Mouse (Mus musculus): ENCODE data around the gene Tjp1. TPM values are rescaled to one million over a fixed set of nuclear protein-coding genes. Genes with fewer than 3 reads are reported as not detected.

The Tjp1 gene
- total and polyA plus RNA-seq, 2 experiments: 6.4 to 19.1 TPM

DNA sequence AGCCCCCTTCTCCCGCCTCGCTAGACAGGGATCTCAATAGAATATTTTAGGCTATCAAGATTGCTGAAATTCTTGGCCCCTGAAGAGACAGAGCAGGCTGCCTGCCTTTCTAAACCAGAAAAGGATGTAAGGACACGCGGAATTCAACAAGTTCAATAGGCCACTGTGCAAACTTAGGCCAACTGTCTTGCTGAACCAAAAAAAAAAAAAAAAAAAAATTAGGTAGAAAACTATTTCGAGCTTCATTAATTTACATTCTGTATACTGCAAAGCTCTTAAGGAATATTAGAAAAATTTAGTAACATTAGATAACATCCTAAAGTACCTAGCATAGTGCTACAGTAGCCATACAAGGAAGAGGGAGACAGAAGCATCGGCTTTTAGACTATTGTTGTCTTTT is 155.8 kb downstream of the Tjp1 start:
- peaks cover 14% of the 10 kb centered on the region; the same call in 1 of the 2 replicates for H3K79me2 ChIP-seq (ENCODE audit: control insufficient read depth, insufficient read depth, low read length)
- no peaks in the 10 kb centered on the region for H3K27me3 ChIP-seq (ENCODE audit: control insufficient read depth, insufficient read depth, low read length)
- TF ChIP-seq POLR2A (IDR thresholded peaks at IDR 0.05; ENCODE audit: extremely low read depth, insufficient read depth, low read length) (no peak), CTCF (IDR thresholded peaks at IDR 0.05; ENCODE audit: low read depth, low read length) (no peak)
- no peak overlapping the region for H3K9ac ChIP-seq (ENCODE audit: low read depth, low read length)
- H3K4me1 ChIP-seq (ENCODE audit: control insufficient read depth, insufficient read depth, low read length): peaks cover 12% of the 10 kb centered on the region
- H3K36me3 ChIP-seq (ENCODE audit: control insufficient read depth, insufficient read depth, low read length): no peaks in the 10 kb centered on the region
- 47% methylated on average over 6 of the region's 6 CpGs for WGBS
- peak overlapping the region; percentile 15; the same call in 1 of the 2 replicates for H3K4me3 ChIP-seq (ENCODE audit: insufficient read depth, low read depth, low read length)
- peak overlapping the region; percentile 91 for H3K27ac ChIP-seq (replicated peaks; ENCODE audit: insufficient read depth, low read depth, low read length)
- no peak for DNase-seq (ENCODE audit: extremely low read depth, low read depth, low spot score)

DNA sequence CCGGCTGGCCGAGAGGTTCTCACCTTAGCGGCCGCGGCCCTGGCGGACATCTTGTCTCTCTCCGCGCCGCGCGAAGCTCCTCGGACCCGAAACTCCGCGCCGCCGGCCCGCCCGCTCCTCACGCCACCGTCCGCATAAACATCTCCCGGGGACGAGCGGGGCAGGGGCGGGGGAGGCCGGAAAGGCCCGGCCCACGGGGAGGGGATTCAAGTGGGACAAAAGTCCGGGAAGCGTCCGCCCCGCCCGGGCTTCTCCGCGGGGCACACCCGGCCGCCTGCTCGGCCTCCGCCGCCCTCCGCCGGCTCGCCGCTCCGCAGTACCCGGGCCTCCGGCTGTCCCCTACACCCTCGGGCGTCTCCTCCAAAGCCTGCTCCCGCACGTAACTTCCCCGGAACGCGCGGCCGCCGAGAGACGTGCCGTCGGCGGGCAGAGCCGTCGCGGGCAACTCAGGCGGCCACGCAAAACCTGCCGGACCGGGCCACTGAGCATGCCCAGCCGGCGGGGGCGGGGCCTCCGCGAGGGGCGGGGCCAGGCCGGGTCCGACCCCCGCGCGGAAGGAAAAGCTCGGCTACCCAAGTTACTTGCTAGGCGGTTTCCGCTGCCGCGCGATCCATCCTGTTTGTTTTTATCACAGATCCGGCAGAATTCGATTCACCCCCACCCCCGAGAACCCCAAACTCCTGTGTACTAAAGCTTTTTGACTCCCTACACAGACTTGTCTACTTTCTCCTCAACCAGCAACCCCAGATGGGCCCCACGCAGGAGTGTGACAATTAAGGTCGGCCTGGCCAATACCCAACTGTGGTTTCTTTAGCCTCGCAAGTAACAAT is 156.6 kb downstream of the Tjp1 start:
- H3K4me1 ChIP-seq (ENCODE audit: control insufficient read depth, insufficient read depth, low read length): peaks cover 17% of the 10 kb centered on the region
- H3K36me3 ChIP-seq (ENCODE audit: control insufficient read depth, insufficient read depth, low read length): no peaks in the 10 kb centered on the region
- H3K79me2 ChIP-seq (ENCODE audit: control insufficient read depth, insufficient read depth, low read length): peaks cover 16% of the 10 kb centered on the region; the same call in 1 of the 2 replicates
- peak overlapping the region; percentile 100 for H3K27ac ChIP-seq (replicated peaks; ENCODE audit: insufficient read depth, low read depth, low read length)
- WGBS: under 1% methylated on average over 76 of the region's 92 CpGs
- peak overlapping the region; percentile 98 for H3K4me3 ChIP-seq (ENCODE audit: insufficient read depth, low read depth, low read length)
- TF ChIP-seq CTCF (IDR thresholded peaks at IDR 0.05; ENCODE audit: low read depth, low read length) (no peak), POLR2A (IDR thresholded peaks at IDR 0.05; ENCODE audit: extremely low read depth, insufficient read depth, low read length) (peak; percentile 90)
- peak overlapping the region; percentile 100 for H3K9ac ChIP-seq (ENCODE audit: low read depth, low read length)
- peak; percentile 67 for DNase-seq (ENCODE audit: extremely low read depth, low read depth, low spot score)
- no peaks in the 10 kb centered on the region for H3K27me3 ChIP-seq (ENCODE audit: control insufficient read depth, insufficient read depth, low read length)

DNA sequence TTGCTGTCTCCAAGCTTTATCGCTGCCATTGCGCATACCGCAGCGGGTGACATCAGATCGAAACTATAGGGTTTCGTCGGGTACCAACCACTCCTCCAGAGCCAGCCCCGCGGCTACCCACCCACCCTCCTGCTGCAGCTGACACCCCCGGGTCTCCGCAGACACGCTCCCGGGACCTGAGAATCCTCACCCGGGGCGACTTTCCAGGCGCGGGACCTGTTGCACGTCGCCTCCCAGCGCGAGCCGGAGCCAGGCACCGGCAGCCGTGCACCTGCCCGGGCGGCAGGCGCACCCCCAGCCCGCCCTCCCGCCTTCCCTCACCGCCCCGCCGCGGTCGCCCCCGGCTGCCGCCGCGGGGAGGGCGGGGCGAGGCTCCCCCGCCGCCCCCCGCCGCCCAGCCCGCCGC is 157.2 kb downstream of the Tjp1 start:
- Histone ChIP-seq H3K79me2 (ENCODE audit: control insufficient read depth, insufficient read depth, low read length) (peaks cover 16% of the 10 kb centered on the region; the same call in 1 of the 2 replicates), H3K4me1 (ENCODE audit: control insufficient read depth, insufficient read depth, low read length) (peaks cover 16% of the 10 kb centered on the region), H3K9ac (ENCODE audit: low read depth, low read length) (peak overlapping the region; percentile 100), H3K4me3 (ENCODE audit: insufficient read depth, low read depth, low read length) (peak overlapping the region; percentile 98), H3K27me3 (ENCODE audit: control insufficient read depth, insufficient read depth, low read length) (no peaks in the 10 kb centered on the region), H3K36me3 (ENCODE audit: control insufficient read depth, insufficient read depth, low read length) (no peaks in the 10 kb centered on the region), H3K27ac (replicated peaks; ENCODE audit: insufficient read depth, low read depth, low read length) (peak overlapping the region; percentile 100)
- under 1% methylated on average over 43 of the region's 46 CpGs for WGBS
- no peak for DNase-seq (ENCODE audit: extremely low read depth, low read depth, low spot score)
- no peak for TF ChIP-seq POLR2A (IDR thresholded peaks at IDR 0.05; ENCODE audit: extremely low read depth, insufficient read depth, low read length)
- no peak for TF ChIP-seq CTCF (IDR thresholded peaks at IDR 0.05; ENCODE audit: low read depth, low read length)

DNA sequence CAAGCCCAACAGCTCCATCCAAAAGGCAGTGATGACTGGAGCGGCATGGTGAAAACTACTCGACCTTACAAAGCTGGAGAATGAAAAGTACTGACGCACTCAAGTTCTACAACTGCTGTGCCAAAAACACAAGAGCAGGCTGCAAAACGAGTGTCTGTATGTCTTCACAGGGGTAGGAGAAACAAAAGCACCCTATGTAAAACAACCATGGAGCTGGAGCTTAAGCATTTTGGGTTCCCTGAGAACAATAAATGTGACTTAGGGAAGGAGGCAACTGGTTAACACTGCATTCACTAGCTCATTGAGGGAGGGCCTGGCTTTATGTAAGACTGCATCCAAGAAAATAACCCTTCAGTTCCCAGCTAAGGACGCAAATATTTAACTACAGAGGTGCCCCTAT is 158.5 kb downstream of the Tjp1 start:
- TF ChIP-seq CTCF (IDR thresholded peaks at IDR 0.05; ENCODE audit: low read depth, low read length) (no peak), POLR2A (IDR thresholded peaks at IDR 0.05; ENCODE audit: extremely low read depth, insufficient read depth, low read length) (no peak)
- peak; percentile 43 for DNase-seq (ENCODE audit: extremely low read depth, low read depth, low spot score)
- peaks cover 16% of the 10 kb centered on the region for H3K4me1 ChIP-seq (ENCODE audit: control insufficient read depth, insufficient read depth, low read length)
- peaks cover 21% of the 10 kb centered on the region for H3K79me2 ChIP-seq (ENCODE audit: control insufficient read depth, insufficient read depth, low read length)
- peak overlapping the region; percentile 67 for H3K9ac ChIP-seq (ENCODE audit: low read depth, low read length)
- 8% methylated on average over 5 of the region's 5 CpGs for WGBS
- no peaks in the 10 kb centered on the region for H3K27me3 ChIP-seq (ENCODE audit: control insufficient read depth, insufficient read depth, low read length)
- H3K36me3 ChIP-seq (ENCODE audit: control insufficient read depth, insufficient read depth, low read length): no peaks in the 10 kb centered on the region
- H3K4me3 ChIP-seq (ENCODE audit: insufficient read depth, low read depth, low read length): peak overlapping the region; percentile 44
- H3K27ac ChIP-seq (replicated peaks; ENCODE audit: insufficient read depth, low read depth, low read length): no peak overlapping the region; the same call in 1 of the 2 replicates

DNA sequence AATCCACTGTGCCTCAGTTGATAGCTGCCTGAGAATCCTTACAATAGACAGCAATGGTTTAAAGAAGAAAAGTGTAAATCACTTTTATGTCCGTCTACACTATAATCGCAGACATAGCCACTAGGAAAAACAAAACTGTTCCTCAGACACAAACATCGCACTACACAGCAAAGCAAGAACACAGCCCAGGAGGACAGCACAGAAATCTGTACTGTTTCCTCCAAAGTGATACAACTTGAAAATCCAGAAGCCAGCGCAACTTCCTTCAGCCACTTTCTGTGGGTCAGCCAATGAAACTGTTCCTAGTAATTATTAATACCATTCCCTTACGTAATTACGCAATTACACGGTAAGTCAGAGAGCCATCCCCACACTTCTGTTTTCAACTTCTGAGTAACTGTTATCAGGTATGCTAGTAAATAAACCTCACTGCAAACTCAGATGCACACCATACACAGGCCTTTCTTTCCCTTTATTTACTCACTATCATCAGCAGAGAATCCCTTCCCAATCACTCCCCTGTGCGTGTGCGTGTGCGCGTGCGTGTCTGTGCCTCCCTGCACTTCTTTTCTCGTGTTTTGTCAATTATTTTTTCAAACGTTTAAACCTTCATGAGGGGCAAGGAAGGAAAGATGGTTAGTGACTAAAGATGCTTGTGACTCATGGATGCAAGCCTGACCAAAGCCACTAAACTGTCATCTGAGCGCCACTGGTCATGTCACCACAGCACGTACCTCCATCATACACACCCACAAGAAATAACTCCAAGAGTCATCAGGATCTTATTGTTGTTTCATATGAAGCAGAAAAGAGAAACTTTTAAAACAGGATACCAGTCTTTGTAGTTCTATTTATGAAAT is 160.0 kb downstream of the Tjp1 start:
- H3K4me3 ChIP-seq (ENCODE audit: insufficient read depth, low read depth, low read length): no peak overlapping the region
- H3K27ac ChIP-seq (replicated peaks; ENCODE audit: insufficient read depth, low read depth, low read length): peak overlapping the region; percentile 70
- no peaks in the 10 kb centered on the region for H3K27me3 ChIP-seq (ENCODE audit: control insufficient read depth, insufficient read depth, low read length)
- H3K9ac ChIP-seq (ENCODE audit: low read depth, low read length): peak overlapping the region; percentile 60
- 25% methylated on average over 16 of the region's 16 CpGs for whole genome bisulfite sequencing
- DNase-seq (ENCODE audit: extremely low read depth, low read depth, low spot score): peak; percentile 84
- H3K79me2 ChIP-seq (ENCODE audit: control insufficient read depth, insufficient read depth, low read length): peaks cover 33% of the 10 kb centered on the region
- H3K36me3 ChIP-seq (ENCODE audit: control insufficient read depth, insufficient read depth, low read length): no peaks in the 10 kb centered on the region
- peaks cover 18% of the 10 kb centered on the region for H3K4me1 ChIP-seq (ENCODE audit: control insufficient read depth, insufficient read depth, low read length)
- TF ChIP-seq POLR2A (IDR thresholded peaks at IDR 0.05; ENCODE audit: extremely low read depth, insufficient read depth, low read length): no peak
- no peak for TF ChIP-seq CTCF (IDR thresholded peaks at IDR 0.05; ENCODE audit: low read depth, low read length)

All from liver, adult 2 months (tissue).